Mouse (Mus musculus) hindbrain, embryonic 16.5 days (tissue): ENCODE measurements at regions not wholly inside any gene's neighbourhood (a gene's known extent, or its start where the extent isn't known, plus 50 kb on each side); places are given as distances from the start of the nearest gene placed in this dataset.
"Not testable (repeated sequence)": the region's sequence is repeated elsewhere in the genome, so short reads cannot be mapped to it uniquely, and the experiment has no call there.

Experiments
- ATAC-seq: fragments of 200-750 bp; cut with Nextera tagmentation; 2 replicates; pipeline ENCODE4 v1.8.0; 2017; ENCODE audit warnings: moderate TSS enrichment, moderate library complexity
- H3K27ac ChIP-seq: fragments of 300-500 bp; sonication (generic); 2 replicates; pipeline ENCODE4 v1.5.1; 2014; ENCODE audit warnings: low read depth, mild to moderate bottlenecking, control low read depth, low read length, moderate library complexity
- H3K27me3 ChIP-seq: fragments of 300-500 bp; sonication (generic); replicated peaks from 2 replicates; pipeline ENCODE4 v1.6.1; 2014; ENCODE audit warnings: low read length; ENCODE audit not compliant: control insufficient read depth, insufficient read depth
- H3K36me3 ChIP-seq: fragments of 300-500 bp; sonication (generic); 2 replicates; pipeline ENCODE4 v1.6.1; 2014; ENCODE audit warnings: mild to moderate bottlenecking, low read length, moderate library complexity, mixed read lengths; ENCODE audit not compliant: control insufficient read depth, insufficient read depth
- H3K4me1 ChIP-seq: fragments of 300-500 bp; sonication (generic); 2 replicates; pipeline ENCODE4 v1.6.1; 2014; ENCODE audit warnings: low read depth, low read length; ENCODE audit not compliant: control insufficient read depth, insufficient read depth
- H3K4me2 ChIP-seq: fragments of 300-500 bp; sonication (generic); 2 replicates; pipeline ENCODE4 v1.6.1; 2014; ENCODE audit warnings: mild to moderate bottlenecking, low read length, control low read depth, moderate library complexity
- H3K4me3 ChIP-seq: fragments of 300-500 bp; sonication (generic); 2 replicates; pipeline ENCODE4 v1.5.1; 2014; ENCODE audit warnings: mild to moderate bottlenecking, low read length, control low read depth, moderate library complexity
- H3K9ac ChIP-seq: fragments of 300-500 bp; sonication (generic); 2 replicates; pipeline ENCODE4 v1.6.1; 2014; ENCODE audit warnings: low read depth, mild to moderate bottlenecking, control low read depth, low read length, moderate library complexity
- H3K9me3 ChIP-seq: fragments of 300-500 bp; sonication (generic); 2 replicates; pipeline ENCODE4 v1.6.1; 2014; ENCODE audit warnings: mild to moderate bottlenecking, low read length, moderate library complexity; ENCODE audit not compliant: control insufficient read depth
- WGBS: fragments of 180-500 bp; shearing (Covaris S2); extraction: QIAGEN DNeasy Blood & Tissue Kit; methylation state at CpG from one replicate; pipeline ENCODE4 v1.1.7; 2014; 5-methylcytosine and 5-hydroxymethylcytosine counted together

DNA sequence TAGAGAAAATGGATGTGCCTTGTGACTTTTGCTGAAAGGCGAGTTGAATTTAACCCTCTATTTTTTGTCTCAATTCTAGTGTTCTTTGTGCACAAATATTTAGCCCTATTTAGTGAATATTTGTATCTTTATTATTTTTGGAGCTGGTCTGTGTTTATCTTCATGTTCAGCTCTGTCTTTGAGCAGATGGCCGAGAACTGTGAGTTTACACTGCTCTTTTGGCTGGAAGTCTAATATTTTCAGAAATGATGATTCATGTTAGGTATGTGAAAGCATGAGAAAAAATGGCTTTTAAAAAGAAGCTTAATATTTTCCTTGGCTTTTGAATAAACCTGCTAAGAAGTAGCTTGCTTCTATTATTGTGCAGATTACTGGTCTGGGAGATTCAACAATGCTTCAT lies 505.4 kb downstream of the Sema5a start:
- H3K4me2 ChIP-seq: no peak overlapping the region
- no peaks in the 10 kb centered on the region for H3K36me3 ChIP-seq
- no peak for ATAC-seq
- no peak overlapping the region for H3K4me3 ChIP-seq
- no peaks in the 10 kb centered on the region for H3K27me3 ChIP-seq
- H3K4me1 ChIP-seq: no peaks in the 10 kb centered on the region
- no peak overlapping the region for H3K9ac ChIP-seq
- 83% methylated on average over 2 of the region's 2 CpGs for WGBS
- H3K27ac ChIP-seq: no peak overlapping the region
- H3K9me3 ChIP-seq: no peaks in the 10 kb centered on the region

DNA sequence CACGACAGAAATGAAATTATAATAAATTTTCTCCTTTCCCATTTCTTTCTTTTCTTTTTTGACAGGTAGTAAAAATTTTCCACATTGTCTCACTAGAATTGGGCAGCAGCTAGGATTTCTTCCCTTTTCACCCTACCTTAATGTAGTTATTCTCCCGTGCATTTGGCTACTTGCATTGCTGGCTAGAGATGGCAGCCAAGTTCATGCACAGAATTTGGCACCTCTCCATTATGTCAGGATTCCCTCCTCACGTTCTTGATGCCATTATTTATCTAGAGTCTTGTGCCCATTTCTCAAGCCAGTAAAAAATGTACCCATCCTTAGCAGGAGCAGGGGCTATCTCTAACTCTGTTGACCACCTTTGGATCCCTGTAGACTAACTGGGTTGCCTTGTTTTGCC lies 507.4 kb downstream of the Sema5a start:
- ATAC-seq: no peak

DNA sequence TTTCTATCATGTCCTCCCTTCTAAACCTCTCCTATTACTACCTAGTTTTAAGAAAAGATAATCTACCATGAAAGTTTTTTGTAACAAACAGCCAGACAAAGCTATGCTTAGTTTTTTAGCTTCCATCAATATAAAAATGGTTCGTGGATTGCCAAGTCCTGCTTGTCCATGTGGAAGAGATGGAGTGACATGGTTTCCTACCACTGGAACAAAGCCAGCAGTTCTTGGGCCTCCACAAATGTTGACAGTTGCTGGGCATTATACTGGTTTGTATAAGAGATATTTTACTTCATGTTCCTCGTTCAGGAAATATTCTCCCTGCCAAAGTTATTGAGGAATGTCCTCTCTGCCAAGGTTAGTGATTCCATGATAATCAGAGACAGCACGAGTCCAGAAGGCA lies 515.5 kb downstream of the Sema5a start:
- Histone ChIP-seq H3K36me3 (no peaks in the 10 kb centered on the region), H3K4me1 (no peaks in the 10 kb centered on the region), H3K4me2 (no peak overlapping the region), H3K9me3 (no peaks in the 10 kb centered on the region), H3K4me3 (no peak overlapping the region), H3K27ac (no peak overlapping the region), H3K27me3 (no peaks in the 10 kb centered on the region), H3K9ac (no peak overlapping the region)
- WGBS: 71% methylated on average over 3 of the region's 3 CpGs
- ATAC-seq: no peak

More for the DNA sequence above, 507.4 kb downstream of the Sema5a start:
- no peaks in the 10 kb centered on the region for H3K27me3 ChIP-seq
- H3K4me3 ChIP-seq: no peak overlapping the region
- no peaks in the 10 kb centered on the region for H3K36me3 ChIP-seq
- no peak overlapping the region for H3K27ac ChIP-seq
- no peaks in the 10 kb centered on the region for H3K9me3 ChIP-seq
- WGBS: 52% methylated on average over 3 of the region's 3 CpGs
- H3K4me2 ChIP-seq: no peak overlapping the region
- no peak overlapping the region for H3K9ac ChIP-seq
- H3K4me1 ChIP-seq: no peaks in the 10 kb centered on the region

DNA sequence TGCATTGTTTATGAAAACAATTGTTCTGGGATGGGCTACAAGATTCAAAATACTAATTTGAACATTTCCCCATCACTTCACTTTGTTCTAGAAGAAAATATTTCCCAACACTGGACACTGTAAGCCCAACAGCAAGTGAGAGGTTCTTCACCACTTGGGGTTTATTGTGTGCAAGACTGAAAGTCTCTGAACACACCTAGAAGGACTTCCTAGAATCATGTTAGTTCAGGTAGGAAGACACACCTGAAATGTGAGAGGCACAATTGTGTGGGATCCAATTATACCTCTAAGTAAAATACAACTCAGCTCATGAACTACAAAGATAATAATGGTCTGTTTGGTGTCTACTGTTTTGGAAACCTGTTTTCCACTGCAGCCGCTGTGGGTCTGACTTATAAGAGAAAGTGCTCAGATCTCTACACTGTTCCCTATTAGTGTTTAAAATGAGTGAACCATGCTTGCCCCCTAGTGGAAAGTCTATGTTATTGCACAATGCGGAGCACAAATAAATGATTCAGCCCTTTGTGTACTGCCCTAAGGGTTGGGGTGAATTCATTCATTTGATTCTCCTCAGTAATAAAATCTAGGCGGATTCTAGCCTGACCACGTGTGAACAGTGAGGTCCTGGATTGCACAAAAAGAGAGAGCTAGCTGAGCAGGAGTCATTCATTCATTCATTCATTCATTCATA lies 521.5 kb downstream of the Sema5a start:
- WGBS: 2% methylated on average over 4 of the region's 4 CpGs
- peak; percentile 93 for ATAC-seq
- Histone ChIP-seq H3K9ac (peak overlapping the region; percentile 36; the same call in 1 of the 2 replicates), H3K4me3 (no peak overlapping the region), H3K36me3 (no peaks in the 10 kb centered on the region), H3K4me2 (no peak overlapping the region), H3K4me1 (no peaks in the 10 kb centered on the region), H3K9me3 (no peaks in the 10 kb centered on the region), H3K27me3 (no peaks in the 10 kb centered on the region), H3K27ac (no peak overlapping the region)

DNA sequence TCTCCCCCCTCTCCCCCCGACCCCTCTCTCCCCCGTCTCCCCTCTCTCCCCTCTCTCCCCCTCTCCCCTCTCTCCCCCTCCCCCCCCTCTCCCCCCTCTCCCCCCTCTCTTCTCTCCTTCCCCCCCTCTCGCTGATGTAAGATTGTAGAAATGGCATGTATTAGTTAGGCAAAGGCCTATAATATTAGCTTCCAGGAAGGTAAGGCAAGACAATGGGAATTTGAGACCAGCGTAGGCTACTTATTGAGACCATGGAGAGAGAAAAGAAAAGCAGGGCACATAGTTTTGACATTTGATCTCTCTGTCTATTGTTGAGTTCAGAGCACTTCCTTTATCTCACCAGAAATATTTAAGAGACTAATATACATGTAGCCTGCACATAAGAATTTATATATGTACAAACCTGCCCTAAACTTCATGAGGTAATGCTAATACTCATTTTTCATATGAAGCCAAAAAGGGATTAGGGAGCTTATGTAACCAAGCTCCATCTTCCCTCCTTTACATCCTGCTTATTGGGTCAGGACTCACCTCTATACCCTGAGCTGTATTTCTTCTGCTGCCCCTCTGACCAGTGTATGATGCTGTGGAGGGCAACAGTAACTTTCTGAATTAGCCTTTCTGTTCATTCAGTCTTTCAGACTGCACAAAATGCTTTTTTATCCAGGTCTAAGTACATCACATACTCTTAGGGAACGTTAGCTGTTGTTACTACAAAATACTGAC lies 522.3 kb downstream of the Sema5a start:
- no peaks in the 10 kb centered on the region for H3K9me3 ChIP-seq
- 41% methylated on average over 5 of the region's 5 CpGs for WGBS
- no peak overlapping the region for H3K4me2 ChIP-seq
- H3K36me3 ChIP-seq: no peaks in the 10 kb centered on the region
- no peaks in the 10 kb centered on the region for H3K4me1 ChIP-seq
- ATAC-seq: peak; percentile 50
- H3K27me3 ChIP-seq: no peaks in the 10 kb centered on the region
- H3K27ac ChIP-seq: no peak overlapping the region
- H3K4me3 ChIP-seq: no peak overlapping the region
- no peak overlapping the region; the same call in 1 of the 2 replicates for H3K9ac ChIP-seq

DNA sequence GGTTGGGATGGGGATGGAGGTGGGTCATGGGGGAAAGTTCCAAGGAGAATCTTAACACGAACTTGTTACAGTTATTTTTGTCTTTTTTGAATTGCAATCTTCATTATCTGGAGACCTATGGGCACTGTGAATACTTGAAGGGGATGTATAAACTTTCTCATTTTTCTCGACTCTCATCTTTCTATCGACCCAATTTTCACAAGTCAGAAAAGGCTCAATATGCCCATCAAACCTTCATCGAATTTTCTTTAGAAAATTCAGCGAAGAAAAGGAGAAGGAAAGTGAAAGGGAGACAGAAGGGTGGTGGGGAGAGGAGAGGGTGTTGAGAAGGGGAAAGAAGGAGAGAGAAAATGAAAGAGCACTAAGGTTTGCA lies 533.6 kb downstream of the Sema5a start:
- H3K9me3 ChIP-seq, ATAC-seq, H3K27me3 ChIP-seq, H3K9ac ChIP-seq, H3K36me3 ChIP-seq, H3K27ac ChIP-seq, H3K4me1 ChIP-seq: not testable (repeated sequence)
- WGBS: 29% methylated on average over 5 of the region's 5 CpGs
- H3K4me2 ChIP-seq: peak overlapping the region; percentile 77; the same call in 1 of the 2 replicates
- H3K4me3 ChIP-seq: peak overlapping the region; percentile 50

DNA sequence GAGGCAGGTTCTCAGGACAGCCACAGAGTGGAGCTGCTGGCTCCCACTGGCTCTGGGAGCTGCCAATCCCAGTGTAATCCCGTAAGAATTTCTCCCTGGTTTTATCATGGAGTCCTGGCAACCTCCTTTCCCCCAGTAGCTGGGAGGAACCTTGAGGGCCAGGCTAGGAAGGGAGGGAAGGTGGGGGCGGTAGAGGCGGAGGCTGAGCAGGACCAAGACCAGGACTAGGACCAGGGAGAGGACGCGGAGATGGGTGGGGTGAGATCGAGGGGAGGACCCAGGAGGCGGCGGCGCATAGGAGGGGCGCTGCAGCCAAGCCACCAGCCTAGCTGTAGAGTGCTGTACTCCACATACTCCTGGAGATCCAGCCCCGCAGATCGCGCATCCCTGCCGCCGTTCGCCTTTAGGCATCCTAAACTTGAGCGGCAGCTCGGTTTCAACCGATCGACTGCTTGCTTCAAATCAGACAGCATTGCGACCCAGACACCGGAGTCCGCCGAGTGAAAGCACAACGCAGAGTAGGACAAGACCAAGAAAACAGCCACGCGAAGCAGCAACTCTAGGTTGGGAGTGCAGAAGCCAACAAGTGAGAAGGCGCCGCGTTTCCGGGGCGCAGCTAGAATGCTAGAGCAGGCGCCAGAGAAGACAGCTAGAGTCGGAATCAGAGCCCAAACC lies 534.1 kb downstream of the Sema5a start:
- under 1% methylated on average over 32 of the region's 34 CpGs for WGBS
- peak overlapping the region; percentile 77 for H3K4me2 ChIP-seq
- H3K9me3 ChIP-seq, H3K36me3 ChIP-seq, H3K4me1 ChIP-seq, H3K27me3 ChIP-seq: not testable (repeated sequence)
- H3K27ac ChIP-seq: peak overlapping the region; percentile 69
- H3K9ac ChIP-seq: peak overlapping the region; percentile 65
- peak overlapping the region; percentile 50 for H3K4me3 ChIP-seq
- ATAC-seq: peak; percentile 99

DNA sequence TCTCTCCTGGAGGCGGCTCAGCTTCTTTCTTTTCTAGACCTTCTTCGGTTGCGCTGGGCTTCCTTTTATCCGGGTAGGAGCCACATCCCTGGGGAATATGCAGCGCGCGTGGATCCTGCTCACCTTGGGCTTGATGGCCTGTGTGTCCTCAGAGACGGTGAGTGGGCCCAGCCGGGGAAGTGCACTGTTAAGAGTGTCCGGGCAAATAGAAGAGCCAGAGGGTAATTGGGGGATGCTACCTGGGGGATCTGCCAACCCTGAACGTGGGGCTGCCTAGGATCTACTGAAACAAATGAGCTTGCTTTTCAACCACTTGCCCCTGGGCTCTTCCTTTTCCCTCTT lies 534.6 kb downstream of the Sema5a start:
- not testable (repeated sequence) for H3K4me1 ChIP-seq, H3K27me3 ChIP-seq, H3K36me3 ChIP-seq, H3K9me3 ChIP-seq
- WGBS: 8% methylated on average over 11 of the region's 11 CpGs
- H3K4me3 ChIP-seq: peak overlapping the region; percentile 50
- H3K27ac ChIP-seq: peak overlapping the region; percentile 69
- H3K9ac ChIP-seq: peak overlapping the region; percentile 65
- ATAC-seq: peak; percentile 21; the same call in 1 of the 2 replicates
- peak overlapping the region; percentile 77 for H3K4me2 ChIP-seq

DNA sequence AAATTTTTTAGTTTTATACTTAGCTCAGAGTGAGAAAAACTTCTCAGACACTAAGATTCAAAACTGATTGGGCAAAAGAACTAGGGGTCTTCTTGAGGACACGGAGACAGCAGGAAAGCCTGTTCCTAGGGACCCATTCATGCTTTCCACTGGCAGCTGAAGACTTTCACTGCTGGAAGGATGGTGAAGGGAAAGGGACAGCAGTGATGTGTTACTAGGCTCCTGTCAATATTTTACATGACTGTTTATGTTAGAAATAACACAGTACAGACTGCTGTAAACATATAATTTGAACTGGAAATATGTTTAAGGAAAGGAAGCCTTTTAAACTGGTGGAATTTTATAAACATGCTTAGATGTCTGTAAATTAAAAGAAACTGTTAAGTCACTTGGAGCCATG lies 537.0 kb downstream of the Sema5a start:
- H3K27ac ChIP-seq, H3K36me3 ChIP-seq, H3K4me3 ChIP-seq, H3K27me3 ChIP-seq, H3K9ac ChIP-seq, H3K4me2 ChIP-seq, ATAC-seq, H3K9me3 ChIP-seq, H3K4me1 ChIP-seq: not testable (repeated sequence)
- WGBS: 60% methylated on average over 1 of the region's 1 CpGs
